Comparison of ENCODE assay signal across 21 mouse cellular contexts in genomic region chr7:97803116-97803515, GRCm38 (mm10). TPM values are rescaled to one million over a fixed set of nuclear protein-coding genes. Genes with fewer than 3 reads are reported as not detected.
DNase-seq lines count a peak whose midpoint lies in the region; ATAC-seq and TF ChIP-seq lines count a peak whose summit lies in the region.
"Had no signal": no experiment of that assay in that cellular context is flagged by ENCODE, and none has a peak within 500 bp of the region (broad histone marks: within the 10 kb centered on the region; RNA-seq: fewer than 3 reads in every experiment).

No protein-coding gene starts in this region.

- DNase-seq in forebrain, embryonic 14.5 days (ENCODE audit: low spot score): peak; percentile 37
- no peak for DNase-seq in forebrain, postnatal 0 days
- DNase-seq in neural tube, embryonic 11.5 days (ENCODE audit: low spot score): no peak
- no peak for DNase-seq in neural tube, embryonic 10.5 days (ENCODE audit: extremely low spot score, low spot score)
- DNase-seq in hindbrain, embryonic 14.5 days (ENCODE audit: low spot score): no peak
- DNase-seq in cerebellum, adult 2 months: no peak
- no peak for DNase-seq in Muller cell, postnatal 12 days (ENCODE audit: inconsistent ontology term)
- DNase-seq: adrenal gland, postnatal 14 days; cerebellum, adult 9-11 months; gastrocnemius, adult 2 months; heart, postnatal 4 days; kidney, adult 2 months; lung, postnatal 4 days; right cerebral cortex, postnatal 25 days; spleen, adult 18-20 months had no signal

- H3K27ac ChIP-seq in forebrain, embryonic 14.5 days (ENCODE audit: low read depth, low read length): no peak overlapping the region
- H3K27ac ChIP-seq in forebrain, postnatal 0 days (ENCODE audit: low read depth, low read length): no peak overlapping the region
- H3K27ac ChIP-seq in neural tube, embryonic 11.5 days (ENCODE audit: low read depth, low read length): 0 out of 2 replicates have a peak overlapping the region, but pooled peaks have one; percentile 0
- peak overlapping the region; percentile 26; the same call in 1 of the 2 replicates for H3K27ac ChIP-seq in hindbrain, embryonic 14.5 days
- H3K27ac ChIP-seq in cerebellum, adult 2 months (ENCODE audit: insufficient read depth, low read length): no peak overlapping the region
- H3K27ac ChIP-seq: embryonic facial prominence, embryonic 15.5 days; gastrocnemius, adult 2 months; heart, embryonic 10.5 days; kidney, postnatal 0 days; neural tube, embryonic 15.5 days had no signal

- no peaks in the 10 kb centered on the region for H3K36me3 ChIP-seq in forebrain, embryonic 14.5 days (ENCODE audit: control insufficient read depth, insufficient read depth, low read length)
- H3K36me3 ChIP-seq in forebrain, postnatal 0 days (ENCODE audit: insufficient read depth): no peaks in the 10 kb centered on the region
- no peaks in the 10 kb centered on the region for H3K36me3 ChIP-seq in neural tube, embryonic 11.5 days (ENCODE audit: control insufficient read depth, insufficient read depth, low read length)
- no peaks in the 10 kb centered on the region for H3K36me3 ChIP-seq in hindbrain, embryonic 14.5 days (replicated peaks; ENCODE audit: control insufficient read depth, insufficient read depth)
- H3K36me3 ChIP-seq: embryonic facial prominence, embryonic 15.5 days; heart, embryonic 10.5 days; neural tube, embryonic 15.5 days had no signal

- peaks cover 12% of the 10 kb centered on the region for H3K4me1 ChIP-seq in forebrain, embryonic 14.5 days (ENCODE audit: control insufficient read depth, insufficient read depth, low read length)
- no peaks in the 10 kb centered on the region; the same call in 1 of the 2 replicates for H3K4me1 ChIP-seq in forebrain, postnatal 0 days (ENCODE audit: insufficient read depth)
- H3K4me1 ChIP-seq in neural tube, embryonic 11.5 days (ENCODE audit: control insufficient read depth, insufficient read depth, low read length): 0 out of 2 replicates have a peak, but pooled peaks cover 3% of the 10 kb centered on the region
- H3K4me1 ChIP-seq in hindbrain, embryonic 14.5 days (replicated peaks; ENCODE audit: control insufficient read depth, insufficient read depth, low read length): 0 out of 2 replicates have a peak, but pooled peaks cover 4% of the 10 kb centered on the region
- H3K4me1 ChIP-seq in cerebellum, adult 2 months (ENCODE audit: control insufficient read depth, insufficient read depth, low read length): no peaks in the 10 kb centered on the region
- H3K4me1 ChIP-seq: embryonic facial prominence, embryonic 15.5 days; heart, embryonic 10.5 days had no signal

- no peaks in the 10 kb centered on the region for H3K27me3 ChIP-seq in forebrain, embryonic 14.5 days (replicated peaks; ENCODE audit: control insufficient read depth, insufficient read depth, low read length)
- H3K27me3 ChIP-seq in forebrain, postnatal 0 days (ENCODE audit: insufficient read depth, low read length): no peaks in the 10 kb centered on the region
- no peaks in the 10 kb centered on the region for H3K27me3 ChIP-seq in neural tube, embryonic 11.5 days (ENCODE audit: control insufficient read depth, insufficient read depth, low read length)
- H3K27me3 ChIP-seq in hindbrain, embryonic 14.5 days (ENCODE audit: control insufficient read depth, insufficient read depth, low read length): no peaks in the 10 kb centered on the region
- no peaks in the 10 kb centered on the region for H3K27me3 ChIP-seq in cerebellum, adult 2 months (ENCODE audit: control insufficient read depth, insufficient read depth, low read length)
- H3K27me3 ChIP-seq: embryonic facial prominence, embryonic 15.5 days; neural tube, embryonic 15.5 days had no signal

- no peaks in the 10 kb centered on the region for H3K9me3 ChIP-seq in forebrain, embryonic 14.5 days (replicated peaks; ENCODE audit: control insufficient read depth, low read length)
- H3K9me3 ChIP-seq in forebrain, postnatal 0 days (ENCODE audit: low read length): no peaks in the 10 kb centered on the region
- no peaks in the 10 kb centered on the region for H3K9me3 ChIP-seq in neural tube, embryonic 11.5 days (ENCODE audit: control insufficient read depth, low read length)
- H3K9me3 ChIP-seq in hindbrain, embryonic 14.5 days (ENCODE audit: control insufficient read depth, low read length): no peaks in the 10 kb centered on the region
- H3K9me3 ChIP-seq: embryonic facial prominence, embryonic 15.5 days; heart, embryonic 10.5 days; neural tube, embryonic 15.5 days had no signal

- no peak for ATAC-seq in forebrain, embryonic 14.5 days
- no peak for ATAC-seq in forebrain, postnatal 0 days
- ATAC-seq in neural tube, embryonic 11.5 days (ENCODE audit: insufficient read depth, low FRiP score, low TSS enrichment): no peak
- ATAC-seq in hindbrain, embryonic 14.5 days (ENCODE audit: low FRiP score): no peak
- ATAC-seq: CD4-positive, CD25-positive, alpha-beta regulatory T cell, adult 4 months had no signal

- no peak overlapping the region for H3K4me2 ChIP-seq in forebrain, embryonic 14.5 days (ENCODE audit: low read length)
- H3K4me2 ChIP-seq in forebrain, postnatal 0 days (ENCODE audit: low read depth): no peak overlapping the region
- no peak overlapping the region for H3K4me2 ChIP-seq in neural tube, embryonic 11.5 days (ENCODE audit: low read depth)
- H3K4me2 ChIP-seq in hindbrain, embryonic 14.5 days (replicated peaks): no peak overlapping the region
- H3K4me2 ChIP-seq: embryonic facial prominence, embryonic 15.5 days; neural tube, embryonic 15.5 days had no signal

- no peak for TF ChIP-seq CTCF in forebrain, postnatal 0 days (IDR thresholded peaks at IDR 0.05; ENCODE audit: low read depth)
- TF ChIP-seq CTCF in cerebellum, adult 2 months (IDR thresholded peaks at IDR 0.05; ENCODE audit: borderline replicate concordance, insufficient read depth, low read depth, low read length): no peak

- H3K9ac ChIP-seq in forebrain, embryonic 14.5 days (ENCODE audit: low read length): no peak overlapping the region
- H3K9ac ChIP-seq in forebrain, postnatal 0 days: no peak overlapping the region
- H3K9ac ChIP-seq in neural tube, embryonic 11.5 days (ENCODE audit: low read length): no peak overlapping the region
- H3K9ac ChIP-seq in hindbrain, embryonic 14.5 days: no peak overlapping the region
- H3K9ac ChIP-seq: embryonic facial prominence, embryonic 15.5 days; neural tube, embryonic 15.5 days had no signal

- no peak for TF ChIP-seq POLR2A in cerebellum, adult 2 months (IDR thresholded peaks at IDR 0.05; ENCODE audit: borderline replicate concordance, insufficient read depth, low read length)

- H3K4me3 ChIP-seq in forebrain, embryonic 14.5 days (ENCODE audit: low read depth, low read length): no peak overlapping the region
- no peak overlapping the region for H3K4me3 ChIP-seq in forebrain, postnatal 0 days (ENCODE audit: low read depth, low read length)
- no peak overlapping the region for H3K4me3 ChIP-seq in neural tube, embryonic 11.5 days (ENCODE audit: low read depth, low read length)
- H3K4me3 ChIP-seq in hindbrain, embryonic 14.5 days (replicated peaks; ENCODE audit: low read length): no peak overlapping the region
- no peak overlapping the region for H3K4me3 ChIP-seq in cerebellum, adult 2 months (replicated peaks; ENCODE audit: insufficient read depth, low read depth, low read length)
- H3K4me3 ChIP-seq: embryonic facial prominence, embryonic 15.5 days; gastrocnemius, adult 2 months; heart, embryonic 10.5 days; myocyte; neural tube, embryonic 15.5 days had no signal

- WGBS in forebrain, embryonic 14.5 days: 22% methylated on average over 2 of the region's 2 CpGs
- 17% methylated on average over 2 of the region's 2 CpGs for WGBS in forebrain, postnatal 0 days
- 25% methylated on average over 2 of the region's 2 CpGs for WGBS in neural tube, embryonic 11.5 days
- 24% methylated on average over 2 of the region's 2 CpGs for WGBS in hindbrain, embryonic 14.5 days
- 77% methylated on average over 2 of the region's 2 CpGs for WGBS in cerebellum, adult 2 months

RNA-seq across cellular contexts. Expression of gene Pak1, which starts 14.8 kb away (rescaled TPM):
- polyA plus RNA-seq in forebrain, embryonic 14.5 days (2014; fragmentation: Nextera tagmentation; extraction: Ambion mirVana): 131 and 140 TPM in 2 replicates
- 169 and 186 TPM in 2 replicates for total RNA-seq in forebrain, postnatal 0 days (2014; rRNA removed)
- 132 and 135 TPM in 2 replicates for polyA plus RNA-seq in forebrain, postnatal 0 days (2015; fragmentation: Nextera tagmentation; extraction: Ambion mirVana)
- 89.8 and 96.1 TPM in 2 replicates for polyA plus RNA-seq in neural tube, embryonic 11.5 days (2014; fragmentation: Nextera tagmentation; extraction: Ambion mirVana)
- 152 and 160 TPM in 2 replicates for polyA plus RNA-seq in hindbrain, embryonic 14.5 days (2014; fragmentation: Nextera tagmentation; extraction: Ambion mirVana)
- 363 and 385 TPM in 2 replicates for polyA plus RNA-seq in cerebellum, adult 2 months (2012; rRNA removed)

Comparison
In these comparisons a context has a peak if more than half of its experiments do, and no peak if none do; other contexts are left out.
1. H3K27ac ChIP-seq: peak in neural tube, embryonic 11.5 days (single experiment) and hindbrain, embryonic 14.5 days (single experiment); none in forebrain, embryonic 14.5 days (single experiment), forebrain, postnatal 0 days (single experiment) and cerebellum, adult 2 months (single experiment).